Mouse (Mus musculus) adrenal gland, postnatal 25 days (tissue): ENCODE data around the gene C330021F23Rik. TPM values are rescaled to one million over a fixed set of nuclear protein-coding genes. Genes with fewer than 3 reads are reported as not detected.

Source experiments
- DNase-seq: peaks from one replicate; pipeline ENCODE4 v3.0.0; 2021; ENCODE audit warnings: mixed read lengths
- total RNA-seq: library from RNA; stranded (reverse); gene quantifications from 2 replicates; pipeline ENCODE4 v1.2.3, GENCODE M21; 2021

The C330021F23Rik gene
- total RNA-seq, 1 experiment from 2014 or later = not detected

DNA sequence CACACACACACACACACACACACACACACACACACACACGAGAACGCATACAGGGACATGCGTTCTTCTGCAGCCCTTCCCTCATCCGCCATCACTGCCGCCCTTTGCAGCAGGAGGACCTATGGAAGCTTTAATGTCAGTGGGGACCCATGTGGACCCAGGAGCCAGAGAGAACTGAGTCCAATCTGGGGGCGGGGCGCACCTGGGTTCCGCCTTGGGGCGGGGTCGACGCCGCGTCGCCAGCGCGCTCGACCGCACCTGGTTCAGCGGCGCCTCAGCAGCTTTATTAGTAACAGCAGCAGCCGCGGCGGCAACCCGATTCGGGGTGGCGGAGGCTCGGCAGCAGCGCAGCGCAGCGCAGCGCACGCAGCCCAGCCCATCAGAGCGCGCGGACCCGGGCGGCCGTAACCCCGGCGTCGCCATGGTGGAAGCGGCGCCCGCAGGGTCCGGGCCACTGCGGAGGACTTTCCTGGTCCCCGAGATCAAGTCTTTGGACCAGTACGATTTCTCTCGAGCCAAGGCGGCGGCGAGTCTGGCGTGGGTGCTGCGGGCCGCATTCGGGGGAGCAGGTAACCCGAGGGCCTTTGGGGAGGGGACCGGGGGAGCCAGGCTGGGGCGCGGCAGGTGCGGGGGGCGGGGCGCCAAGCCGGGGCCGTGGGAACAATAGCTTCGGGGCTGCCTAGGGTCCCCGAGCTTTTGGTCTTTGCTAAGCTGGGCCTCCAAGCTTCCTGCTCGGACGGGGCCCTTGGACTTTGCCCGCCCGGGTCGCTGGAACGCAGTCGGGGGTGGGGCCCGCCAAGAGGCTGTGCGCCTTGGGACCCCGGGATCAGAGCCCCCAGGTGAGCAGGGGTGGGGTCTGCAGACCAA is 19.8 kb downstream of the C330021F23Rik start:
- peak; percentile 60 for DNase-seq

DNA sequence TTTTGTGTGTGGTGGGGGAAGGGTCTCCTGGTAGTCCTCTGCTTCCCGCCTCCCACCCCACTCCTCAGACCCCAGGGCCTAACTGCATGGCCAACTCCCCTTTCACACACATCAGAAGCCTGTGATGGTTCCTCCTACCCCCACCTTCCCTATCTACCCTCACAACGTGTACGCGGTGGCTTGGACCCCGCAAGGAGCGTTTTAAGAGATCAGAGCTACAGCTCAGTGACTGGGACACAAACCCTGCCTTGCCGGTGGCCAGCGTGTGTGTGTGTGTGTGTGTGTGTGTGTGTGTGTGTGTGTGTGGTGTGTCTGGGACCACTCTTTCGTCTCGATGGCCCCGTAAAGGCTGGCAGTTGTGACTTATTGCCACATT is 20.5 kb downstream of the C330021F23Rik start:
- DNase-seq = no peak

DNA sequence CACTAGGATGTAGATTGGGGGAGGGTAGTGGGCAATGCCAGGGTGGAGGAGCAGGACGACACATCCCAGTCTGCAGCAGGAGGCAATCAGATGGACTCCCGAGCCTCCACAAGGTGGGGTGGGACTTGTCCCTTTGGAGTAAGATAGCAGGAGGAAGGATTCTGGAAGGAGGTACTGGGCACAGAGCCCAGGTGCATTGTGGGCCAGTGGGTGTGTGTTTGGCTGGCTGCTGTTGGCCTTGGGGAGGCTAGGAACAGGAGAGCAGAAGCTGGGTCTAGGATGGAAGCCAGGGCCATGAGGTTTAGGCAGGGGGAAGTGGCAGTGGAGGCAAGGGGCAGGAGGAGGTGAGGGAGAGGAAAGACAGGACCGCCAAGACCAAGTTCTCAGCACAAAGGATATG is 25.7 kb downstream of the C330021F23Rik start:
- DNase-seq = peak; percentile 38

DNA sequence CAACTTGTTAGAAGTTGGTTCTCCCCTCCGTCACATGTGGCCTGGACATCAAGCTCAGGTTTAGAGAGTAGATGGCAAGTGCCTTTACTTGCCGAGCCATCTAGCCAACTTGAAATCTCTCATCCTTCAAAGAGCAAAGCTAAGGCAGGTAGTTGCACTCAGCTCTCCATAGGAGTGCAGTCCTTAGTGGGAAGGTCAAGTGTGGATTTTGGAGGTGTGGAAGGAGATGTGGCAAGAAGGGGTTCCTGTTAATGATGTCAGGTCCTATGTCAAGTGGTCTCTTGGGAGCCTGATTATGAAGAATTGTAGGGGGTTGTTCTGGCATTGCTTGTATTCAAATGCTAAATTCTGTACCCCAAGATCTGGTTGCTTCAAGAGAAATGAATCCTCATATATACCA is 26.7 kb downstream of the C330021F23Rik start:
- DNase-seq = no peak

DNA sequence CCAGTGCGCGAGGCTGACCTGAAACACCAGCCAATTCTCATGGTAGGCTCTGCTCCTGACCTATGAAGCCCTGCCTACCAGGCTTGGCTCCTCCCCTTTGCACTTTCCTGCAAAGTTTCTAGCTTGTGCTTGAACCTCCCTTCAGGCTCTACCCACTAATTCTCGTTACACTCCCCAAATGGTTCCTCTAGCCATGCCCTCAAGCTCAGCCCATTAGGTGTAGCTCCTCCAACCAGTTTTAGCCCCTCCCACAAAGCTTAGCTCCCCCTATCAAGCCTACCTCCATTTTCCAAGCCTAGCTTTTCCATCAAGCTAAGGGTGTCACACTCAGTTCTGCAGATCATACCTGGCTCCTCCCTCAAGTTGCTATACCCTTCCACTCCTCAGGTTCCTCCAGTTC is 30.3 kb downstream of the C330021F23Rik start:
- DNase-seq = no peak

DNA sequence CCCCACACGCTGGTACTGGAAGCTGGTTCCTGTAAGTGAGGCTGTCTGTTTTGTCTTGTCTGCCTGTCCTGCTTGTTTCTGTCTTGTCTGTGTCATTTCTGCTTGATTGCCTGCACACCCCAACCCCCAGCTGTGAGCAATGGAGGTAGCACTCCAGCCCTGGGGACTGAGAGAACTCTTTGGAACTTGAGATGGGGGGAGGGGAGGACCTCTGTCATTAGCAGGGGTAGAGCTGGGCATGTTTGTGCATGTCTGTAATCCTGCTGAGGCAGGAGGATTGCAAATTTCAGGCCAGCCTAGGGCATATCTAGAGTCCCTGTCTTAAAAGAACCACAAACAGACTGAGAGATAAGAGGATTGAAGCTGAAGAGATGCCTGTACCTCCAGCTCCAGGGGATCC is 31.4 kb downstream of the C330021F23Rik start:
- DNase-seq = no peak

DNA sequence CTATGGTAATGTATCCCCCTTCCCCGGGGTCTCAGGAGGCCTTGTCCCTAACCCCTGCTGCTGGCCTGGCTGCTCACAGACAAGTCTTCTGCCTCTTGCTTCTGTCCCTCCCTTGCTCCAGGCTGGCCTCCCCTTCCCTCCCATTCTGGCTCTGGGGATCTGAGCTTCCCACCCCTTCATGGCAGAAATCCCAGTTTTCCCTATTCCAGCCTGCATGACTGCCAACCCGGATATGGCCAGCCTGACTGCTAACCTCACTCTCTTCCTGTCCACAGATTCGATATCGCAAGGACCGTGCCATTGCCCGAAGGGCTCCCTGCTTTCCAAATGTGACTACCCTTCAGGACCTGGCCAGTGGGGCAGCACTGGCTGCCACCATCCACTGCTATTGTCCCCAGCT is 32.6 kb downstream of the C330021F23Rik start:
- no peak for DNase-seq

DNA sequence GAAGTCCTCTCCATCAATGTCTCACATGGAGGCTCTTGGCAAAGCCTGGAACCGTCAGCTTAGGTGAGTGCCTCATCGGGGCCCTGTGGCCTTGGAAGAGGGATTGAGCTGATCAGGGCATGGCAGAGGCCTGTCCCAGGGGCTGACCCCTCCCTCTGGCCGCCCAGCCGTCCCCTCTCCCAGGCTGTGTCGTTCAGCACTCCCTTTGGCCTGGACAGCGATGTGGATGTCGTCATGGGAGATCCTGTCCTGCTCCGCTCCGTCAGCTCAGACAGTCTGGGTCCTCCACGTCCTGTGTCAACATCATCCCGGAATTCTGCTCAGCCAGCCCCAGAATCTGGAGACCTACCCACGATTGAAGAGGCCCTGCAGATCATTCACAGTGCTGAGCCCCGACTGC is 35.6 kb downstream of the C330021F23Rik start:
- no peak for DNase-seq

DNA sequence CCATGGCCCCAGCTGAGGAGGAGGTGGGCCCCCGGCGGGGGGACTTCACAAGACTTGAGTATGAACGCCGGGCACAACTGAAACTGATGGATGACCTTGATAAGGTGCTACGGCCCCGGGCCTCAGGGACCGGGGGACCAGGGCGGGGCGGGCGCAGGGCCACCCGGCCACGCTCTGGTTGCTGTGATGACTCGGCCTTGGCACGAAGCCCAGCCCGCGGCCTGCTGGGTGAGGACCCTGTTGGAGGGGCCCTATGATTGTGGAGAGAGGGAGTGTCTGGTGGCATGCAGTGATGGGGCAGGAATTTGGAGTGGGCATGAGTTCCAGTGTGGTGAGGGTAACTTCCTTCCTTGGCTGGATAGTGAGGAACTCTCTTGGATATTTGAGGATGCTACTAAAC is 38.8 kb downstream of the C330021F23Rik start:
- DNase-seq = peak; percentile 34

DNA sequence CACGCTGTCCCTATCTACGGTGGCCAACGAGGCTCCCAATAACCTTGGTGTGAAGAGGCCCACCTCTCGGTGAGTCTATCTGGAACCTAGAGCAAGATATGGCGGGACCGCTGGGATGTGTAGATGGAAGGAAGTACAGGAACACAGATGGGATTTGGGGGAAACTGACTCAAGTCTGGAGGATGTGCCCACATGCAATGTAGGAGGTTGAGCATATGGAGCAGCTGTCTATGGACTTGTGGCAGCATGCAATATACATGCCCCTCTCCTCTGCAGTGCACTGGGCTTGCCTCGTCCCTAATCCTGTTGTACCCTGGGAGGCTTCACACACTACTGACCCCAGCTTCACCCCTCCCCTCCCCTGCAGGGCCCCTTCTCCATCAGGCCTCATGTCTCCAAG is 40.0 kb downstream of the C330021F23Rik start:
- DNase-seq = no peak

DNA sequence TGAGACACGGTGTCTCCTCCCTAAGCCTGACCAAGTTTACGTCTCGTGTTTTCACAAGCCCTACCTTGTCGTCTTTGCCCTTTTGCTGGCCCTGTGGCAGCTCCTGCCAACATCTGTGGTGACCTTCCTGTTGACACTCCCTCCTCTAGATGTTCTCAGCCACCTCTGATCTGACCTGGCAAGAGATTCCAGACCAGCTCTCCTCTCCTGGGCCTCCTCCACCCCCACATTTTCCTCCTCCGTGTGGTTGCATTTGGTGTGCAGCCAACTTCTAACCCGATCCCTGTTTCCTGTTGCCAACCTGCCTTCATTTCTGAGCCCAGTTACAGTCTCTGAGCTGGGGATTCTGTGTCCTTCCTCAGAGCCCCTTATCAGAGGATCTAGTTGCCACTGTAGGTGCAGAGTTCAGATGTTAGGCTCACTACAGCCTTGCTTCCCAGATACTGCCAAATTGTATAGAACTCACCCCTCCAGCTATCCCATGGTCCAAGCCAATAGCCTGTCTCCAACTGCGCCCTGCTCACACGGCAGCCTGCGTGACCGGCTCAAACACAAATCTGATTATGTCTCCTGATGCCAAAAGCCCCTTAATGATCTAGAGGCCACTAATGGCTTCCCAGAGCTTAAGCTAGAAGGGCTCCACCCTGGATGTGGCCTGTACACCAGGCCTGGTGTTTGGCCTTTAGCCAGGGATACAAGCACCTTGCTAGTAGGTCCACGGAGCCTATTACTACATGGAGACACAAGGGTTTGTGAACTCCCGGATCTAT is 41.4 kb downstream of the C330021F23Rik start:
- no peak for DNase-seq

DNA sequence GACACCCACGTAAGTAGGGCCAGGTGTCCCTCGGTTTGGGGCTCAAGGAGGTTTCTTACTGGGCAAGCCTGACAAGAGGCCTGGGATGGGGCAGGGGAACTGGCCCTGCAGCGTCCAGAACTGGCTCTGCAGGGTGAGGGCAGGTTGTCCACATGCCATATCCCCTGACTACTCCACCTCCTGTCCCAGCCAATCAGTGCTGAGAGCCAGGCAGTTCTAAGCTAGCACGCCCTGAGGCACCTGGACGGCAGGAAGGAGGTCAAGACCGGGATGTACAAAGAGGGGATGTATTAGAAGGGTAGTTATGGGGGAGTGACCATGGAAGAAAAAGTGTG is 42.0 kb downstream of the C330021F23Rik start:
- DNase-seq = no peak

DNA sequence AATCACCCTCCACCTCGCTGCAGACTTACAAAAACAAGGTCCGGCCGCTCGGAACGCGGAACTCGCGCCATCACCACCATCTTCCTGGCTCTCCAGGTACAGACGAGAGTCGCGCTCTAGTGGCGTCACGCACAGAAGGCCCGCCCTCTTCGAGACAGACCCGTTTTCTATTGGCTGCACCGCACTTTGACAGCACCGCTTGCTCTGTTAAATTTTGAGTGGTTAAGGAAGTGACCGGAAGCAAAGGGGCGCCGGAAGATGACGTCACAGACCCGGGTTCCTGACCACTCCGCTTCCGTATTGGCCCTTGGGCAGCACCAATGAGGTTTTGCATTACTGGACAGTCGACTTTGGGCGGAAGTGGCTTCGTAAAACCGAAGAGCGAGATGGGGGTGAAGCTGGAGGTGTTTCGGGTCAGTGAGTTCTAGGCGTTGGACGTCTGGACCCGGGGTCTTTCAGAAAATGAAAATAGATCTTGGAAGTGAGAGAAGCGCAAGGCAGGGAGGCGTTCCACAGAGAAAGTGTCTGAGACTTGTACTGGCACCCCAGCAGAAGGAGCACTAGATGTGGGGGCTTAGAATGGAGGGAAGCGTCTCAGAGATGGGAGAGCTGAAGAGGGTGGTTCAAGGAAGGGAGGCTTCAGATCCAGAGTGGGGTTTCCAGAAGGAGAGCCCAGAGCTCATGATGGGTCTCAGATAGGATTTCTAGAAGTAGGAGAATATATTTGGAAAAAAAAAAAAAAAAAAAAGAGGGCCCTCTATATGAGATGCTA is 53.6 kb downstream of the C330021F23Rik start, which contains the start of the genes Xab2 and Pet100:
Gene Xab2 (minus strand): TSS at position 118 of the 772 bp plus-strand sequence.
Gene Pet100 (plus strand): TSS at position 350 of the 772 bp plus-strand sequence.
- DNase-seq = peak; percentile 96

DNA sequence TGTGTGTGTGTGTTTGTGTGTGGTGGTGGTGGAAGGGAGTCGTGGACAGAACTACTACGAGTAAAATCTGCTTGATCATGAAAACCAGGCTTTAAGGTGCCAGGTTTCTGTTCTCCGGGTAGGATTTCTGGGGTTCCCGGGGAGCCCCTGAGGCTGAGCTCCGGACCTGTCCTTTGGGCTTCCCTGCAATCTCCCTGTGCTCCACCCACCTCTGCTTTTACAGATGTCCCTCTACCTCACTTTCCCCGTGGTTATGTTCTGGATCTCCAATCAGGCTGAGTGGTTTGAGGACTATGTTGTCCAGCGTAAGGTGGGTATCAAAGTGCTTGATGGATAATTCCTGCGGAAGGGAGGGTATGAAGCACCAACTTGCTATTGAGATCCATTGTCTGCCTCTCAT is 54.3 kb downstream of the C330021F23Rik start:
- no peak for DNase-seq

DNA sequence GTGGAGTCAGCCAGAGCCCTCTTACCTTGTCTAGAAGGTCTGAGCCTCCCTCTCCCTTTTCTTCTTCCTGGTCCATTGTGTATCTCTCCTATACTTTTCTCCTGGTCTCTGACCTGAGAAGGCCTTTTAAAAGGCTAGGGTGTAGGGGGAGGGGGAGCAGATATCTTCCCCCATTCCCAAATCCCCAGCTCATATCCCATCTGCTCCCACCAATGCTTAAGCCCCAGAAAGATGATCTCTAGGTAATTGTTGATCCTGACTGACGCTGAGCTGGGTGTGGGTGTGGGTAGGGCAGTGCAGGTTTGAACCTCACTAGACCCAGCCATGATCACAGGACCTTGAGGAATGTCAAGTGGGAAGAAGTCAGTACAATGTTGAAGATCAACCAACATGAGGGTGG is 57.7 kb downstream of the C330021F23Rik start, which contains the start of gene Pcp2:
Gene Pcp2 (minus strand): TSS at position 101 of the 400 bp plus-strand sequence.
- no peak for DNase-seq

DNA sequence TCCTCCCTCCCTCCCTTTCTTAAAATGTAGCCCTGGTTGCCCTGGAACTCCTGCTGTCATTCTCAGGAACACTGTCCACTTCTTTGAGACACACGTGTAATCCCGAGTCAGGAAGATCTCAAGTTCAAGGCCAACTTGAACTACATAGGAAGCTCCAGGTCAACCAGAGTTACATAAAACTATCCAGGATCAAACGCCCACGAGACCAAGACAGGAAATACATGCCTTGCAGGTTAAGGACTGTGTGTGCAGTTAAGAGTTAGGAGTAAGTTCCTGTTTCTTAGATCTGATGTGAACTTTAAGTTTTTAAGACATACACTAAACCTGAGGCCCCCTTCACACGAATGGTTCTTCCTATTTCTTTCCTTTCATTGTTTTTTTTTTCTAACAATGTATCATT is 59.2 kb downstream of the C330021F23Rik start:
- no peak for DNase-seq

DNA sequence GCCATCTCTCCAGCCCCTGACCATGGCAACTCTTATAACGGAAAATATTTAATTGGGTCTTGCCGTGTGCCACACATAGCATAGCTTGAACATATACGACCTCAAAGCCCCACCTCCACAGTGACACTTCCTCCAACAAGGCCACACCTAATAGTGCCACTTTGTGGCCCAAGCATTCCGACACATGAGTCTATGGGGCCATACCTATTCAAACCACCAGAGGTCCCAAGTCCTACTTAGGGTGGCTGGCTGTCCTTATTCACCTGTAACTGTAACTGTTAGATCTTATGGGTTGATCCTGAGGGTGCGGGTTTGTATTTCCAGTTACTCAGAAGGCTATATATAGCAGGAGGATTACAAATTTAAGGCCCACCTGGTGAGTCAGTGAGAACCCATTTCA is 60.2 kb downstream of the C330021F23Rik start:
- no peak for DNase-seq

DNA sequence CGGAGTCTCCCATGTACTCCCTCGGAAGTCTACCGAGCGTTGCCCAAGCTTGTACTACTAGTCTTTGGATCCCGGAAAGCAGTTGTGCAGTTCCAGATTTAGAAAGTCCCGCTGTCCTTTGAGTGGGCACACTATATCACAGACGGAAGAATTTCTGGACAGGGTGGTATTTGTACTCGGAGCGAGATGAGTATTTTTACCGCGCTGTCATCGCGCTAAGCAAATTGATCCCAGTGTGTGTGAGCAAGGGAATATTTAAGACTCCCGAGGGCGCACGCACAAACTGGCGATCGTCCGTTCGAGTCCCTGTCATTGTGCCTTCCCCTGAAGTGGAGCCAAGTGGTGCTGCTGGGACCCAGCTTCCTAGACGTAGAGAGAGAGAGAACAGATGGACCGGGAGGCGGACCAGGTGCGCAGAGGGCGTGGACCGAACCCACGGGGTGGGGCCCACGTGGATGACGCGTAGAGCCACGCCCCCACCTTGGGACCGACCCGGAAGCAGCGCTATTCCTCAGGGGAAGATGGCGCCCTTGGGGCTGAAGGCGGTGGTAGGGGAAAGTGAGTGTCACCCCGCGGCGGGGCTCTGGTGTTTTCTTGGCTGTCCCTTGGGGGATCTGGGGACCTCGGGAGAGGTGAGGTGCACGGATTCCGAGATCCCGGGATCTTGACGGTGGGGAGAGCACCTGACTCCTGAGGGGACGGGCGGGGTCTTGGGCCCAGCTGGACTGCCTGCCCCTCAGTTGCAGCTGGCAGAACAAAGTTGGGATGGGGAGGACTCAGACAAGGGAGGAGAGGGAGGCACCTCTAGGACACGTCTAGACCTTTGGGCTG is 63.1 kb downstream of the C330021F23Rik start, which contains the start of gene Stxbp2:
Gene Stxbp2 (plus strand): TSS at position 309 of the 831 bp plus-strand sequence.
- peak; percentile 80 for DNase-seq

DNA sequence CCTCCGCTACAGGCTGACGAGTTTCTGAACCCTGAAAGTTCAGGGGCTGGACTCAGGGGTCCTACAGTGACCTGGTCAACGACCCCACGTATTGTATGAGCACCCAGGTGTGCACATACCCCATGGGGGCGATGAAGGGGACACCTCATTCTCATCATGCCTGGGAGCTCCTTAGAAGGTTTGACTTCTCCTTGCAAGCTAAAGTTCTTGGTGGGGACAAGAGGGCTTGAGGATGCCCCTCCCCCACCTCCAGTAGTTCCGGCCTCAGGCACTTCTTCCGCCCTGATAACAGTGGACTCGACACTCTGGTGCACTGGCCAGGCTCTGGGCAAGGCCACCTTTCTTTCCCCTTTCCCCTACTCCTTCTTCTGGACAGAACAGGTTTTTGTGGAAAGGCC is 63.7 kb downstream of the C330021F23Rik start:
- DNase-seq = no peak
